Mouse (Mus musculus) lung, embryonic 15.5 days (tissue): ENCODE measurements around the gene Irgq. TPM values are rescaled to one million over a fixed set of nuclear protein-coding genes. Genes with fewer than 3 reads are reported as not detected.

Experiments
- ATAC-seq: fragments of 200-750 bp; cut with Nextera tagmentation; 2 replicates; pipeline ENCODE4 v1.8.0; 2017; ENCODE audit warnings: moderate number of reproducible peaks, borderline replicate concordance; ENCODE audit not compliant: low FRiP score, low TSS enrichment; ENCODE audit errors: extremely low read depth
- H3K27ac ChIP-seq: fragments of 300-500 bp; sonication (generic); 2 replicates; pipeline ENCODE4 v1.5.1; 2015; ENCODE audit warnings: moderate library complexity, mild to moderate bottlenecking, inconsistent platforms
- H3K27me3 ChIP-seq: fragments of 300-500 bp; sonication (generic); 2 replicates; pipeline ENCODE4 v1.6.1; 2015; ENCODE audit warnings: inconsistent platforms
- H3K36me3 ChIP-seq: fragments of 300-500 bp; sonication (generic); 2 replicates; pipeline ENCODE4 v1.6.1; 2015; ENCODE audit warnings: inconsistent platforms
- H3K4me1 ChIP-seq: fragments of 300-500 bp; sonication (generic); 2 replicates; pipeline ENCODE4 v1.6.1; 2015; ENCODE audit warnings: inconsistent platforms
- H3K4me2 ChIP-seq: fragments of 300-500 bp; sonication (generic); 2 replicates; pipeline ENCODE4 v1.6.1; 2015; ENCODE audit warnings: inconsistent platforms, mild to moderate bottlenecking, moderate library complexity
- H3K4me3 ChIP-seq: fragments of 300-500 bp; sonication (generic); 2 replicates; pipeline ENCODE4 v1.5.1; 2015; ENCODE audit warnings: mild to moderate bottlenecking, inconsistent platforms
- H3K9ac ChIP-seq: fragments of 300-500 bp; sonication (generic); 2 replicates; pipeline ENCODE4 v1.6.1; 2015; ENCODE audit warnings: inconsistent platforms
- H3K9me3 ChIP-seq: fragments of 300-500 bp; sonication (generic); 2 replicates; pipeline ENCODE4 v1.6.1; 2016; ENCODE audit warnings: inconsistent platforms
- WGBS: fragments of 180-500 bp; shearing (Covaris S2); methylation state at CpG from one replicate; pipeline ENCODE4 v1.1.7; 2015; 5-methylcytosine and 5-hydroxymethylcytosine counted together
- polyA plus RNA-seq: library from polyadenylated mRNA; unstranded; fragments of >200 nt; fragmentation: Nextera tagmentation; extraction: Ambion mirVana; gene quantifications from 2 replicates; pipeline ENCODE4 v1.2.1, GENCODE M21; 2015

Irgq gene
- polyA plus RNA-seq, 1 experiment from 2014 or later, result 7.8 TPM

- Histone ChIP-seq H3K27ac (no peak overlapping the region), H3K36me3 (peaks cover 28% of the 10 kb centered on the region), H3K4me3 (no peak overlapping the region), H3K9me3 (no peaks in the 10 kb centered on the region), H3K4me2 (no peak overlapping the region), H3K27me3 (no peaks in the 10 kb centered on the region), H3K4me1 (peaks cover 24% of the 10 kb centered on the region), H3K9ac (no peak overlapping the region)
- no peak for ATAC-seq
- WGBS, result 57% methylated on average over 42 of the region's 42 CpGs
These were observed 3.3 kb downstream of the Irgq start for GRCm38 (mm10) chr7:24533806-24534205.

GRCm38 (mm10) chr7:24534301-24534700 is 3.8 kb downstream of the Irgq start:
- peaks cover 20% of the 10 kb centered on the region for H3K4me1 ChIP-seq
- no peaks in the 10 kb centered on the region for H3K27me3 ChIP-seq
- H3K4me3 ChIP-seq, result no peak overlapping the region
- ATAC-seq, result no peak
- H3K36me3 ChIP-seq, result peaks cover 28% of the 10 kb centered on the region
- WGBS, result 50% methylated on average over 19 of the region's 19 CpGs
- H3K27ac ChIP-seq, result no peak overlapping the region
- no peak overlapping the region for H3K4me2 ChIP-seq
- no peaks in the 10 kb centered on the region for H3K9me3 ChIP-seq
- H3K9ac ChIP-seq, result no peak overlapping the region

- Histone ChIP-seq H3K27me3 (no peaks in the 10 kb centered on the region), H3K27ac (no peak overlapping the region), H3K4me1 (peaks cover 4% of the 10 kb centered on the region), H3K4me2 (no peak overlapping the region), H3K9ac (no peak overlapping the region), H3K9me3 (no peaks in the 10 kb centered on the region), H3K36me3 (peaks cover 28% of the 10 kb centered on the region), H3K4me3 (no peak overlapping the region)
- 73% methylated on average over 4 of the region's 4 CpGs for WGBS
- ATAC-seq, result no peak
These were observed 6.6 kb downstream of the Irgq start for GRCm38 (mm10) chr7:24537081-24537480.

GRCm38 (mm10) chr7:24537591-24537990 is 7.1 kb downstream of the Irgq start:
- no peak overlapping the region for H3K4me3 ChIP-seq
- H3K4me1 ChIP-seq, result no peaks in the 10 kb centered on the region
- no peaks in the 10 kb centered on the region for H3K27me3 ChIP-seq
- ATAC-seq, result no peak
- peaks cover 28% of the 10 kb centered on the region for H3K36me3 ChIP-seq
- WGBS, result 77% methylated on average over 5 of the region's 5 CpGs
- no peak overlapping the region for H3K4me2 ChIP-seq
- no peak overlapping the region for H3K9ac ChIP-seq
- no peak overlapping the region for H3K27ac ChIP-seq
- no peaks in the 10 kb centered on the region for H3K9me3 ChIP-seq

GRCm38 (mm10) chr7:24538154-24538553 is 7.7 kb downstream of the Irgq start:
- Histone ChIP-seq H3K4me1 (no peaks in the 10 kb centered on the region), H3K27me3 (no peaks in the 10 kb centered on the region), H3K4me2 (no peak overlapping the region), H3K4me3 (no peak overlapping the region), H3K9me3 (no peaks in the 10 kb centered on the region), H3K36me3 (peaks cover 26% of the 10 kb centered on the region), H3K27ac (no peak overlapping the region), H3K9ac (no peak overlapping the region)
- no peak for ATAC-seq
- 36% methylated on average over 5 of the region's 5 CpGs for WGBS

GRCm38 (mm10) chr7:24538701-24539100 is 8.2 kb downstream of the Irgq start:
- Histone ChIP-seq H3K9ac (no peak overlapping the region), H3K27ac (no peak overlapping the region), H3K27me3 (no peaks in the 10 kb centered on the region), H3K4me1 (no peaks in the 10 kb centered on the region), H3K4me3 (no peak overlapping the region), H3K9me3 (no peaks in the 10 kb centered on the region), H3K36me3 (peaks cover 21% of the 10 kb centered on the region), H3K4me2 (no peak overlapping the region)
- WGBS, result 78% methylated on average over 5 of the region's 5 CpGs
- no peak for ATAC-seq

- Histone ChIP-seq H3K27me3 (no peaks in the 10 kb centered on the region), H3K9me3 (no peaks in the 10 kb centered on the region), H3K4me3 (no peak overlapping the region), H3K27ac (no peak overlapping the region), H3K9ac (no peak overlapping the region), H3K4me2 (no peak overlapping the region), H3K4me1 (no peaks in the 10 kb centered on the region), H3K36me3 (peaks cover 11% of the 10 kb centered on the region)
- 89% methylated on average over 4 of the region's 4 CpGs for WGBS
- no peak for ATAC-seq
These were observed 9.2 kb downstream of the Irgq start for GRCm38 (mm10) chr7:24539686-24540085.

- Histone ChIP-seq H3K27ac (no peak overlapping the region), H3K4me2 (no peak overlapping the region), H3K9me3 (no peaks in the 10 kb centered on the region), H3K36me3 (peaks cover 11% of the 10 kb centered on the region), H3K4me1 (peaks cover 18% of the 10 kb centered on the region), H3K4me3 (no peak overlapping the region), H3K27me3 (no peaks in the 10 kb centered on the region), H3K9ac (no peak overlapping the region)
- 76% methylated on average over 2 of the region's 2 CpGs for WGBS
- no peak for ATAC-seq
These were observed 14.0 kb downstream of the Irgq start for GRCm38 (mm10) chr7:24544506-24544905.

GRCm38 (mm10) chr7:24546068-24546614 is 15.7 kb downstream of the Irgq start, which contains the start of the genes Pinlyp and Xrcc1:
Gene Pinlyp (minus strand): TSS chr7:24546118.
Gene Xrcc1 (plus strand): TSS chr7:24546289.
- H3K36me3 ChIP-seq, result peaks cover 24% of the 10 kb centered on the region
- WGBS, result 32% methylated on average over 13 of the region's 13 CpGs
- H3K9me3 ChIP-seq, result no peaks in the 10 kb centered on the region
- H3K27me3 ChIP-seq, result no peaks in the 10 kb centered on the region
- peak within 1 kb of the TSS; percentile 67 for H3K9ac ChIP-seq
- peak within 1 kb of the TSS; percentile 60 for H3K4me2 ChIP-seq
- peak within 1 kb of the TSS; percentile 75 for H3K4me3 ChIP-seq
- H3K27ac ChIP-seq, result peak within 1 kb of the TSS; percentile 75
- H3K4me1 ChIP-seq, result peaks cover 18% of the 10 kb centered on the region
- ATAC-seq, result no peak

- Histone ChIP-seq H3K27ac (peak overlapping the region; percentile 75), H3K4me2 (peak overlapping the region; percentile 60), H3K4me1 (peaks cover 18% of the 10 kb centered on the region), H3K9me3 (no peaks in the 10 kb centered on the region), H3K9ac (peak overlapping the region; percentile 67), H3K36me3 (peaks cover 24% of the 10 kb centered on the region), H3K27me3 (no peaks in the 10 kb centered on the region), H3K4me3 (peak overlapping the region; percentile 75)
- peak; percentile 99 for ATAC-seq
- WGBS, result 3% methylated on average over 57 of the region's 57 CpGs
These were observed 16.3 kb downstream of the Irgq start for GRCm38 (mm10) chr7:24546634-24547389.

- Histone ChIP-seq H3K9me3 (no peaks in the 10 kb centered on the region), H3K4me2 (peak overlapping the region; percentile 60), H3K4me1 (peaks cover 18% of the 10 kb centered on the region), H3K27ac (peak overlapping the region; percentile 47; the same call in 1 of the 2 replicates), H3K36me3 (peaks cover 32% of the 10 kb centered on the region), H3K9ac (peak overlapping the region; percentile 67), H3K4me3 (peak overlapping the region; percentile 75), H3K27me3 (no peaks in the 10 kb centered on the region)
- 12% methylated on average over 13 of the region's 13 CpGs for WGBS
- no peak for ATAC-seq
These were observed 17.1 kb downstream of the Irgq start for GRCm38 (mm10) chr7:24547534-24548036.
